Mouse (Mus musculus) MEL (cell line): ENCODE measurements around the gene Gfy.

ENCODE experiments used
- CTCF ChIP-seq, 3 experiments: IDR thresholded peaks in 2 of 3; conservative IDR thresholded peaks in 1 of 3; 2 replicates each; pipeline ENCODE4 v1.5.1; 2011 to 2012; ENCODE audit warnings: low read length in 3 of 3, low read depth in 2 of 3, mild to moderate bottlenecking in 2 of 3, improper control_type of control experiment in 1 of 3, inconsistent platforms in 1 of 3, mixed read lengths in 1 of 3, moderate library complexity in 1 of 3; ENCODE audit not compliant: control insufficient read depth in 1 of 3, insufficient read depth in 1 of 3, poor library complexity in 1 of 3, severe bottlenecking in 1 of 3
- ETS1 ChIP-seq: IDR thresholded peaks from 2 replicates; pipeline ENCODE4 v1.6.1; 2012; ENCODE audit warnings: low read depth, mild to moderate bottlenecking, inconsistent platforms, low read length, improper control_type of control experiment, moderate library complexity
- GATA1 ChIP-seq: IDR thresholded peaks from 2 replicates; pipeline ENCODE4 v1.6.1; 2011; ENCODE audit warnings: low read depth, low read length, improper control_type of control experiment
- HCFC1 ChIP-seq: IDR thresholded peaks from 2 replicates; pipeline ENCODE4 v1.6.1; 2012; ENCODE audit warnings: low read depth, mild to moderate bottlenecking, inconsistent platforms, low read length, improper control_type of control experiment, moderate library complexity
- MAFK ChIP-seq: IDR thresholded peaks from 2 replicates; pipeline ENCODE4 v1.6.1; 2011; ENCODE audit warnings: low read depth, mild to moderate bottlenecking, low read length, improper control_type of control experiment, borderline replicate concordance
- MAZ ChIP-seq: IDR thresholded peaks from 2 replicates; pipeline ENCODE4 v1.6.1; 2012; ENCODE audit warnings: low read depth, mild to moderate bottlenecking, inconsistent platforms, low read length, improper control_type of control experiment
- MEF2A ChIP-seq: IDR thresholded peaks from 2 replicates; pipeline ENCODE4 v1.6.1; 2014; ENCODE audit warnings: low read depth, mild to moderate bottlenecking, inconsistent platforms, low read length, improper control_type of control experiment; ENCODE audit not compliant: poor library complexity, insufficient replicate concordance, severe bottlenecking; ENCODE audit errors: extremely low read depth
- POLR2AphosphoS5 ChIP-seq: IDR thresholded peaks from 2 replicates; pipeline ENCODE4 v1.6.1; 2012; ENCODE audit warnings: low read depth, borderline replicate concordance, mild to moderate bottlenecking, inconsistent platforms, low read length, moderate library complexity, mixed read lengths
- TAL1 ChIP-seq: IDR thresholded peaks from 2 replicates; pipeline ENCODE4 v1.6.1; 2012; ENCODE audit warnings: mild to moderate bottlenecking, inconsistent platforms, low read length, moderate library complexity, mixed read lengths

DNA sequence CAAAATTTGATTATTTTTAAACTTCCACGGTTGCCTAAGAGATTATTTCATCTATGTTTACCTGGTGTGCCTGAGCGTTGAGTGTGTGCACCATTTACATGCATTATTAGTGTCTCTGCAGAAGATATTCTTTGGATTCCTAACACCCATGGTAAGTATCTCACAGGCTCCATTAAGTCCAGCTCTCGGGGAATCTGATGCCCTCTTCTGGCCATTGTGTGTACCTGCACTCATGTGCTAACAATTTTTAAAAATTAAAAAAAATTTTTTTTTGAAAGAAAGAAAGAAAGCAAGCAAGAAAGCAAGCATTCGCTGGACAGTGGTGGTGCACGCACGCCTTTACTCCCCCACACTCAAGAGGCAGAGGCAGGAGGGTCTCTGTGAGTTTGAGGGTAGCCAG, 28.9 kb upstream of the Gfy start:
- TF ChIP-seq POLR2AphosphoS5 (no peak), TAL1 (no peak), CTCF (IDR thresholded peaks at IDR 0.05 in 2 of 3, conservative IDR thresholded peaks at IDR 0.05 in 1 of 3; ENCODE audit: control insufficient read depth in 1 of 3, insufficient read depth in 1 of 3, low read depth in 2 of 3, low read length in 3 of 3, poor library complexity in 1 of 3, severe bottlenecking in 1 of 3) (peak; percentile 41 to 52 (median 44)), GATA1 (no peak), HCFC1 (no peak), ETS1 (no peak), MAZ (no peak), MEF2A (no peak), MAFK (no peak)
